Mouse (Mus musculus) right cerebral cortex, postnatal 4 days (tissue): ENCODE measurements around the gene Agpat4.

Experiments used
- DNase-seq: peaks from one replicate; pipeline ENCODE4 v3.0.0-alpha.2; 2022

Agpat4 gene

DNA sequence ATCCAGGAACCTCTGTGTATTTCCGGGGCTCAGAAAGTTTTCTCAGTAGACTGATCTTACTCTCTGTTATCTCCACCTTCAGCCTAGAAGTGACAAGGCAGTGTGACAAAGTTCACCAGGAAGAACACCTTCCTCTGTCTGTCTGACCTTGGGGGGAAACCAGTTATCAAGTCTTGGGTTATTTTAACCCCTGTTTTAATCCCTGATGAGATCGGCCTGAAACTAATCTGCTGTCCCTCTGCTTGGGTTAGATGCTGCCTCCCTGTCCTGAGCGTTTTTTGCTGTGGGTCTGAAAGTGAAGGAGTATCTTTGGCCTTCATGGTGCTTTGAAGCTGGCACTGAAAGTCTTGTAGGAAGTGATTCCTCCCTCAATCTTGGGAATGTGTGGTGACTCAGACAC lies 4.7 kb downstream of the Agpat4 start:
- no peak for DNase-seq

DNA sequence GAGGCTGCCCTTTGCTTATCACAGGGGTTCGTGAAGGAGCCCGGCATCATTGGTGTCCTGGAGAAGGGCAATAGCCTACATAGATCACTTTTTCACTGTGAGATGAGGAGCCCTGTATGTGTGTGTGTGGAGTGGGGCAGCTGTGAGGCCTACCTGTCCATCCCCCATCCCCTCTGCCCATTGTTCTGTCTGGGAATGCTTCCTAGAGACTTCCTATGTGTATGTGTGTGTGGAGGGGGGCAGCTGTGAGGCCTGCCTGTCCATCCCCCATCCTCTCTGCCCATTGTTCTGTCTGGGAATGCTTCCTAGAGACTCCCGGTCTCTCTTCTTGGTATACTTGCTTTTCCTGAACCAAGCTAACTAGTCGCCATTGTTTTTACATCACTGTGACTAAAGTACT lies 8.6 kb downstream of the Agpat4 start:
- DNase-seq = no peak

DNA sequence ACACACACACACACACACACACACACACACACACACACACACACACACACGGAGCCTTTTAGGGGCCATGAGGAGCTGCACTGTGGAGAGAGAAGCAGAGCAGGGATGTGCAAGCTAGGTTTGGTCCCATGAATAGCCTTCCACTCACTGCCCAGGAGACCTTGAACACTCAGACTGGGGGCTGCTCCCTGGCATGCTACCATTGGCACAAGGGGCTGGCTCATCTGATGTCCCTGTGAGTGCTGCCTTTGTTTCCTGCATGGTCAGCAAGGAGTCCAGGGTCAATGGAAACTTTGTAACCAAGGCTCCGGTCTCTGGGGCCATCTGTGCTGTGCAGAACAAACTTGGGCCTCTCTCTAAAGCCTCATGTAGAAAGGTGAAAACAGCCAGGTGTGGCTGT lies 10.5 kb downstream of the Agpat4 start:
- no peak for DNase-seq

DNA sequence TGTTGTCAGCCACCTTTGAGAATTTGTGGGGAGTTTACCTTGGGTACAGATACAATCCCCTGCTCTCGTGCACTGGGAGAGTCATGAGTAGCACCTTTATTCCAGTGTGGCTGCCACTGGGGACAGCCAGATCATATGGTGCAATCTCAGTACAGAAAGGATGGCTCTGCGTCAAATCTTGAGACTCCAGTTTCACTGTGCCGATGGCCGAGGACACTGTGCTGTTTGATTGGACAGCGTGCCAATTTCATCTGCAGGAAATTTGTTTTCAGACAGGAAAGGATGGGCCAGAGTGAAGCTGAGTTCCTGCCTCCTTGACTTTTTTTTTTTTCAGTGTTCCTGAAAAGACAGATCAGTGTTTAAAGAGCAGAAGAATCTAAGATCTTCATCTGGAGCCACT lies 12.7 kb downstream of the Agpat4 start:
- DNase-seq = no peak

DNA sequence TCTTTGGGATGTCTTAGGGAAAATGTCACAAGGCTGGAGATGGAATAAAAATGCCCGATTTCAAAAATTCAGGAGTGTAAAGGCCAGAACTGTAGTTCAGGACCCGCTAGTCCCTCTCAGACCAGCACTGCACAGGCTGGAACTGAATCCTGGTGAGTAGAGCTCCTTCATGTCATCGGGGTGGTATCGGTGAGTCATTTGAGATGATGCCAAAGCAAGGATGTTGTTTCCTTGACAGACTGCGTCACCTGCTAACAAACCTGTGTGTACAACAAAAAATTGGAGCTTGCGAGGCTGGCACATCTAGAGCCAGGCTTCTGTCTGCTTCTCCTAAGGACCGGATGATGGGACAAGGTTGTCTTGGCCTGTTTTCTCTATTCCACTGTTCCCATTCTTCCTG lies 13.1 kb downstream of the Agpat4 start:
- no peak for DNase-seq

DNA sequence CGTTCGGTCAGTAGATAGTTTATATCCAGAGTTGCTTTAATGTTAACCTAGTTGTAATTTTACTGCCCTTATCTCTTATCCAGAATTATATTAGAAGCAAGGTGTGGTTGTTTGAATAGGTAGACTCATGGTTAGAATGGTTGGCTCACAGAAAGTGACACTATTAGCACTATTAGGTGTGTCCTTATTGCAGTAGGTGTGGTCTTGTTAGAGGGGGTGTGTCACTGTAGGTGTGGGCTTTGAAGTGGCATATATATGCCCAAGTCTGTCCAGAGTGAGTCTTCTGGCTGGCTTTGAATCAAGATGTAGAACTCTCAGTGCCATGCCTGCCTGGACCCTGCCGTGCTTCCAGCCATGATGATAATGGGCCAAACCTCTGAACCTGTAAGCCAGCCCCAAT lies 14.4 kb downstream of the Agpat4 start:
- DNase-seq = no peak

DNA sequence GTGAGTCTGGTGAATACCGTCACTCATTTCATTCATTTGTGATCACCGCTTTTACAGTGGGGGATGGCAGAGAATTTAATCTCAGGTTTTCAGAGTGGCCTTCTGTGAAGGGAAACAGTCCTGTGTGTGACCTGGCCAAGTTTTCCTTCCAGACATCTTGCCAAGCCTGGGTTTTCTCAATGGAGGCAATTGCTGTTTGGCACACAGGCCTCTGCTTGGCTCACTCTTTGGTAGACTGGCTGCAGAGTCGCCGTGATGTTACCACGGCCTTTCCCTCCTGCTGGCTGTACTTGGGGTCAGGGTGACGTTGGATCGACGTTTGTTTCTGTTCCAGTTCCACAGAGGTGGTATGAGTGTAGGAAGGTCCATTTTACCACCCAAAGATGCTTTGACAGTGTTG lies 15.5 kb downstream of the Agpat4 start:
- DNase-seq = no peak

DNA sequence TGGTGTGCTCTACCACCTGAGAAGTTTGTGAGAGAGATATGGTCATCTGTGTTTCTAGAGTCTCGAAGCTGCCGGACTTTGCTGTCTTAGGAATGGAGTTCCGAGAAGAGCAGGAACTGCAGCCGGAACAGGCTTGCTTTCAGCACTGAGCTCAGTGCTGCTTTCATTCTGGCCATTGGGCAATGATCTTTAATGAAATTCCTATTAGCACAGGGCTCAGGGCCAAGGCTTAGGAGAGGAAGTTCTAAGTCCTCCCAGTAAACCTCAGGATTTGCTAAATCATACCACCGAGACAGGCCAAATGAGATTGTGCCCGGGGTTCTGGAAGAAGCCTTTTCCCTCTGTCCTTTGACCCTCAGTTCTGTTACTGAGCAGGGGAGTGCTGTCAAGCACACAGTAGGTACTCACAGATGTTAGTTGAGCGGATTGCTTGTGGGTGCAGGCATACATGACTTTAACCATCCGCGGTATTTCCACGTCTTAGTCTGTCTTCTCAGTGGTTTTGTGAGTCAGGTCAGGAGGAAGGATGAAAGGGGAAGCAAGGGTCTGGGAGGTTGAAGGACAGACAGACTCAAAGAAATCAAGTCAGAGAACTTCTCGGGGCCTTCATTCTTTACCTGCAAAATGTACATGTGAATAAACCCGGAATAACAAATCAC lies 16.6 kb downstream of the Agpat4 start:
- no peak for DNase-seq

DNA sequence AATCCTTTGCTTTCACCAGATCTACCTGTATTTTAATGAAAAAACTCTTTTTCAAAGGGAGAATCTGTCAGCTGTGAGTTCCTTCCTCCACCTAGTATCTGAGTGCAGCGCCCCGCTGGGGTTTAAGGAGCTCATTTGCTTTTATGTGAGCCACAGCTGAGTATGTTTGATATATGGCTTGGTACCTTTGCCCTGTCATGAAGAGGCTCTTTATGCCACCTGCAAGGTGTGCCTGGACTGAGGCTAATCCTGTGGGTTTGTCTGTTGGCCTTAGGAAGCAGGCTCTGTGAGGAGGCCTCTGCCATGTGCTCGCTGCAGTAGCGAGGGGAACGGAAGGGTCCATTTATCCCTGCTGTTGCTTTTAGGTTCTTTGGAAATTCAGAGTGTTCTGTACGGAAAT lies 19.9 kb downstream of the Agpat4 start:
- no peak for DNase-seq

DNA sequence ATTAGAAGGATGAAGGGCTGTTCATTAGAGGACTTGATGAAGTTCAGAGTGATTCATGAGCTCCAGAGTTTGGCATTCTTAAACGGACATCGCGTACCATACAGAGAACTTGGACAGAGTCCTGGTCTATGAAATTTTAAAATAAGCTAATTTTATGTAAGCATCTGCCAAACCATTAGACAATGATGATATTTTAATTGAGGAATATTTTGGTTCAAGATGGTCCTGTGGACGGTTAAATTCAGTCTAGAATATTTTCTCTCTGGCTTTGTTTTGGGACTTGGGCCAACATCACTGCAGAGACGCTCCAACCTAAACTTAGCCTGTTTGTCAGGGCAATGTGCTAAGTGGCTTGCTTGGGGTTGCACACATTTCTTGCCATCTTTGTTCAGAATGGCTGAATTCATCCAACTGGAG lies 25.5 kb downstream of the Agpat4 start:
- DNase-seq = no peak

DNA sequence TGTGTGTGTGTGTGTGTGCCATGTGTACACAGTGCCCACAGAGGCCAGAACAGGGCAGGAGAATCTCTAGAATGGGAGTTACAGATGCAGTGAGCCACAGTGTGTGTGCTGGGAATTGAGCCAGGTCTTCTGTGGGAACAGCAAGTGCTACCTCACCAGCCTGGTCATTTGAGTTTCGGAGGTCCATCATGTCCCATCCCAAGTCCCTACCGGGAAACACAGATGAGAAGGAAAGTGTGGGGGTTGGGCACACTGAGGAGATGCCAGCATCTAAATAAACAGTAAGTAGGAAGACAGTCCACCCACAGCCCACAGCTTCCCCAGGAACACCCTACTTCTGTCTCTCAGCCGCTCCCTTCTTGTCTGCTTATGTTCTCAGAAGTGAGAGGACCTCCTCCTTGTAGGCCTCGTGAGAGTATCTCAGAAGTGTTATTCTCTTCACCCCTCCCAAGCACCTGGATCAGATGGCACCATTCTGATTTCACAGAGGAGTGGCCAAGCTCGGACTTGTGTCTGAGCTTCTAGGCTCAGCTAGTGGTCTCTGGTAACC lies 27.7 kb downstream of the Agpat4 start:
- no peak for DNase-seq

DNA sequence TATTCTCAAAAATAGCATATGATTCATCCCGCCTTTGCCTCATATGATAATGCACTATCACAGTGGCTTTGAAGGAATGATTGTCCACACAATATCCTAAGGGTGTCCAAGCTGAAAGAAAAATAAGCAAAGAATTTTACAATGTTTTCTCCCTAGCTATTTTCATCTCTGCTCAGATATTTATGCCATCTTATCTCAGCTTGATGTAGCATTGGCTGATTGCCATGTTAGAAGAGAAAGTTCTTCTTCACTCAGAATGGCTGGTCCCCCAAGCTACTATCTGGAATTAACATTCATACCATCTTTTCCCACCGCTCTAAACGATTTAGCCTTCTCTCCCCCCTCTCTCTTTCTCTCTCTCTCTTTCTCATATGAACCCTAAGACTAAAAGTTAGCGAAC lies 29.3 kb downstream of the Agpat4 start:
- DNase-seq = no peak

DNA sequence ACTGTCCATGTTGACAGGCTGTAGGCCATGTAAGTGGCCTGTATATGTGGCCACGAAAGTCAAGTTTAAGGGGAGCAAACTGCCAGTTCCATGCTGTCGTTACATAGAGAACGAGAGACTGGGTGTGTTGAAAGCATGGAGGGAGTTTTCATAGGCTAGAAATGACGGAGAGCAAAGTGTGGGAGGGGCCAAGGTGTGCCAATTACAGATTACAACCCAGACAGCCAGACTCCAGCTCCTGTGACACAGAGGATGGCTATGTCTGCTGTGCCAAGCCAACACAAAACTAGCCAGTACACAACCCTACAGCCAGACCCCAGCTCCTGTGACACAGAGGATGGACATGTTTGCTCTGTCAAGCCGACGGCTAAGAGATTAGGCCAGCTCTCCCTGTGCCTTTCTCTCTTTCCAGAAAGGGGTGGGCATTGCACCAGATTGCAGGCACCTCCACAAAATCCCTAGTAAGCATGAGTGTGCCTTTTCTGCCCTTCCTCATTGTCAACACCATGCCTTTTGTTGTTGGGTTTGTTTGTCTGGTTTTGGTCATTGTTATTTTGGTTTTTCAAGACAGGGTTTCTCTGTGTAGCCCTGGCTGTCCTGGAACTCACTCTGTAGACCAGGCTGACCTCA lies 30.8 kb downstream of the Agpat4 start:
- DNase-seq = no peak

DNA sequence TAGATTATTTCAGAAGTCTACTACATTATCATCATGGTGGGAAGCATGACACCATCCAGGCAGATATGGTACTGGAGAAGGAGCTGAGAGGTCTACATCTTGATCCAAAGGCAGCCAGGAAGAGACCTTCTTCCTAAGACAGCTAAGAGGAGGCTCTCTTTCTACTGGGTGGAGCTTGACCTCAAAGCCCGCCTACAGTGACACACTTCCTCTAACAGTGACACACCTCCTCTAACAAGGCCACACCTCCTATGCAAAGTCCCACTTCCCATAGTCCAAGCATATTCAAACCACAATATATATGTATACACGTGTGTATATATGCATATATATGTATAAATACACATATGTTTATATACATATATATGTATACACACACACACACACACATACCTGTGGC lies 32.5 kb downstream of the Agpat4 start:
- no peak for DNase-seq

DNA sequence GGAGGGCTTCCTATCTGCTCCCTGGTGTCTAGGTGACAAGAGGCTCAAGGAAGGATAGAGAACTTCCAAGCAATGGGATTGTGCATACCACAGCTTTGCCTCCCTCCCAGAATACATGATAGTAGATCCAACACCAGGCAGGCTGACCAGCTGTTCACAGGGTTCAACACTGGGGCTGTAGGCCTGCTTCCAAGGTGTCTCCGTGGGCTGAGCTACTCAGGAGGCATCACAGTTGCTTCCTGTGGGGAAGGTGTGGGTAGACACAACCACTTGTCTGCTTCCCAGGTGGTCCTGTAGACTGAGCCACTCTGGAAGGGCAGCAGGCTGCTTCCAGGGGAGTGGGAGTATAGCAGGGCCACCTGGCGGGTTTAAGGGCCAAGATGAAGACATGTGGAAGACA lies 35.8 kb downstream of the Agpat4 start:
- DNase-seq = no peak

DNA sequence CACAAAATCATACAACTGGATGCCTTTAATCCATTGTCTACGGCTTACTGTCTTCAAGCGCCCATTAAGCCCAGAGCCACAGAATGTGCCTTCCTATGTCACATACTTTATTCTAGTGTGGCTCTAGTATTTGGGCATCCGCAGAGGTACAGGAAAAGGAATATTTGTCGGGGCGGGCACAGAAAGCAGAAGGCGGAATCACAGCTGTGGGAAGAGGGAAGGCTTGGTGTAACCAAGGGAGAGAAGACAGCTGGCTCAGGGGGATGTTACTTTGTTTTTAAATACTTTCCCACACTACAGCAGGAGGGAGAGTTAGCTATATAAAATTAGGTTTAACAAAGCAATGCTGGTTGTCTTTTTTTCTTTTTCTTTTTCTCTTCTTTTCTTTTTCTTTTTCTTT lies 36.7 kb downstream of the Agpat4 start:
- no peak for DNase-seq

DNA sequence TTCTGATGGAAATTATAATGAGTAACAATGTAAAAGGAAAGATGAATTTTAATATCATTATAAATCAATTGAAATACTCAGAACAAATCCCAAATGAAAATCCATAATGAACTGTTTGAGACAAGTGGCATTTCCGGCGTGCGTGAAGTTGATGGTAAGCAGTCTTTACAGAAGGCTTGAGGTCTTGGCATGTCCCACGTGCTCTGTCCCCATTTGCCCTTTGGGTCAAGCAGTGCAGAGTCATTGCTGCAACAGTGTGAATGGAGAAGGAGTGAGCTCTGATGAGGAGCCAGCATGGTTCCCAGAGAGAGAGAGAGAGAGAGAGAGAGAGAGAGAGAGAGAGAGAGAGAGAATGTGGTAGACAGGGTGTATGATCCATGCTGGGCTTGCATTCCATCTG lies 37.4 kb downstream of the Agpat4 start:
- DNase-seq = no peak

DNA sequence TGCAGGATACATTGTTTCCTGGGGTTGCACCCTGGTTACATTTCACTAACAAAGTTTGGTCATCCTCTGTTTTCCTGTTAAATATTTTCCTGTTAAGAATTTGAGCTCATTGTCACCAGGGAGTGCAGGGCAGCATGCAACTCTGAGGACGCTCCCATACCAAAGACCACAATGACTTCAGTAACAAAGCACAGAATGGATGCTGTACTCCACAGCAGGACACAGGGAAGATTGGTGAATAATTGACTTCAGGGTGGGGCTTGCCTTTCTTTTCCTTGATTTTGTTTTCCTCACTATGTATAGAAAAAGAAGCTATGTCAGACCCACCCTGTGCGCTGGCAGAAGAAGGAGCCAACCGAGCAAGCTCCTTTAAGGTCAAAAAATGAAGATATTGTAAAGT lies 38.2 kb downstream of the Agpat4 start:
- DNase-seq = no peak

DNA sequence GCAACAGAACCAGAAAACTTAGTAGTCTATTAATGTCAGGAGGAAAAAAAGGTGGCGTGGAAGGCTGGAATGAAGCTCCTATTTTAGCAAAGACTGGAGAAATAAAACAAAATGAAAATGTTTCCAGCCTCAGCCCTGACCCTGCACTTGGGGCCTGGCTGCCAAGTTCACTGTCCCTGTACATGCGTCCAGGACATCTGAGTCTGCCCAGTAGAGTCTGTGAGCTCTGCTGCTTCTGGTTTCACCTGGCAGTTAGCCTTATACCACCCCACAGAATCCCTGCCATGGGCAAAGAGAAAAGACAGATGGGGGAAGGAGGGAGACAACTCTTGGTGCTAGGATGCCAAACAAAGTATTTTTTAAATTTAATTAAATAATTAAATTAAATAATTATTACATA lies 38.7 kb downstream of the Agpat4 start:
- DNase-seq = no peak

DNA sequence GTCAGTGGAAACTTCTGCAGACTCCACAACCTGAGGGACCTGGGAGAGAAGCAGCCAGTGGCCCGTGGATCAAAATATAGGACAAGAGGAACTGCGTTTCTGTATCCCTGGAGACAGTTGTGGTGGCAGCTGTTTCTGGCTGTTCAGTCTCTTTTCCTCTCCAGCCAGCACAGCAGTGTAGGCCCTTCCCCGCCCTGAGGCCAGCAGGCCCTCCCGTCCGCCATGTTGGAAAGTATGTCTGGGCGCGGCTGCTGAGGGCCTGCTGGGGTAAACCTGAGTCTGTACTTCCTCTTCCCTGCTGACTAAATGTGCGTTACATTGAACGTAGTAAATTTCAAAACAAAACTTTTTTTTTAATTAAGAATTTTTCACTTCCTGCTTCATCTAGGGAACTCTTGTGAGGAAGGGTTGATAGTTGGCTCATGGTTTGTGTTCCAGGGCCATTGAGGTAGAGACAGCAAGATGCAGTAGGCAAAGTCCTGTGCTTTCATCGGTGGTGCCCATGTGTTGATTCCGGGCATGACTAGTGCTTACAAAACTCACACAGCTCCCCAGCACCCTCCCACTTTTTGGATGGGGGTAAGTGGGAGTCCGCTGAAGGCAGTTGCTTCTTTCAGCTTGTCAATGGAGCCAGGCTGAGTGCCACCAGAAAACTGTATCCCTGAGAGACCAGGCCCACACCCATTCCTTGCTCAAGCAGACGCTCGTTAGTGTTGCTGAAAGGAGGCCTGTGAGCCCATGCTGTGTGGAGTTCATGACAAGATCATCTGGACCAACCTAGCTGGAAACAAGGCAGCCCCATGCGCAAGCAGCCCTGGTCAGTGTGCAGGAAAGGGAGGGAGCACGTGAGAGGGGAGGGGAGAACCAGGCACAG lies 40.9 kb downstream of the Agpat4 start:
- no peak for DNase-seq

DNA sequence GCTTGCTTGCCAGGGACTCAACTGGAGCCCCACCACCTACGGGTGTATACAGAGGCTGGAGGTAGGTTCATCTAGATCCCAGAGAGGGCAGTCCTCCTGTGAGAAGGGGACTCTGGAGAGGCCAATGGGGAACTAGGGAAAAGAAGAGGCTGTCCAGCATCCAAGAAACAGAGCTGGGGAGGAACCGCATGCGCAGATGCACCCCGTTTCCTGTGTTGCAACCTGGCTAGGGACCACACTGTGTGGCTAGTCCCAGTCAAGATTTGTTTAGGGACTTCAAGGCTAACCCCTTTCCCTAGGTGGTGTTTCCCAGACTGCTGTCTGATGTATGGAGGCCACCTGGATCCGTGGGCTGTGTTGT lies 41.5 kb downstream of the Agpat4 start:
- no peak for DNase-seq

DNA sequence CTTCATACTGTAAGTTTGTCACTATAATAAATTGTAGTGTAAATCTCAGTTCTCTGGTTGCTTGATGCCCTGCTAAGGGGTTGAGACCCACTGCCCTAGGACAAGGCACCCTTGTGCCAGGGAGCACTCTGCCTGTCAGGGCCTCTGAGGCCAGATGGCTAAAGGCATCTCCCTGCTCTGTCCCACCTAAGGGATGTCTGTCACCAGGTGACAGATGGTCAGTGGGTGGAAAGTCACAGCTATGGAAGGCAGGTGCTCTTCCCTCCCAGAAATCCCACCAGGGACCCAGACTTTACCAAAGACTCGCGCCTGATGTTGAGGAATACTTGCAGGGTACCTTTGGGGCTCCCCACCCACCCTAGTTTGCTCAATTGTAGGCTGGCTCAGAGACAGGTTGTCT lies 42.0 kb downstream of the Agpat4 start:
- DNase-seq = no peak

DNA sequence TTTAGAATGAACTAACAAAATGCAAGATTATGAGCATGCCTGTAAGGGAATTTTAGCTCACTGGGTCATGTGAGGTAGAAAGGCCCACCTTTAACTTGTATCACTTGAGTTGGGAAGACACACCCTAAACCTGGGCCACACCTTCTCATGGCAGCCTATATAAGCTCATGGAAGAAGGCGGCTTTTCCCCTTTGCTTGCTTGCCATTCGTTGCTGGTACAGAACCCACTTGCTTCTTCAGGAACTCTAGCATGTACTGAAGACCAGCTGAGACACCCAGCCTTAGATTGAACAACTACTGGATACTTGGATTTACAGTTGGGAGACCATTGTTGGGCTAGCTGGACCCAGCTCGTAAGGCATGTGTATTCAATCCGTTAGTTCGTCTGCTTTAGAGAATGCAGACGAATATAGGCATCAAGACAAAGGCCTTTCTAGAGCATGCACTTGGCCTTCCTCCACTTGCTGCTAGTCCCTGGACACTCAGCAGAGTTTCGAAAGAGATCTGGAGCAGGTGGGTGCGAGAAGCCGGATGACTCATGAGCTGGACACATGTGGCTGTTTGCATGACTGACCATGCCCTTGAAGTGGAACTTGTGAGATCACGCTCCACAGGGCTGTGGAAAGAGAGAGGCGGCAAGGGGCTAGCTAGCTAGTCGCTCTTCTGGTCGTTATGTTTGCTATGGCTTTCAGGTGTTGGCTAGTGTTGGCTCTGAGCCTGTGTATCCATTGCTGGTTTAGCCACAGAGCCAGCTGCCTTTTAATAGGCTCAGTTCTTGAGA lies 42.7 kb downstream of the Agpat4 start:
- DNase-seq = no peak
